Mouse (Mus musculus): ENCODE data around the gene Sf3b1. TPM values are rescaled to one million over a fixed set of nuclear protein-coding genes. Genes with fewer than 3 reads are reported as not detected.

Gene Sf3b1
- polyA plus RNA-seq, 1 experiment from 2014 or later = 413 TPM

Other genes with a start within 250 kb of the Sf3b1 start
- 15.7 and 16.6 TPM in 2 replicates for gene Ankrd44, start 101.1 kb downstream of the Sf3b1 start, polyA plus RNA-seq (2015; fragmentation: Nextera tagmentation; extraction: Ambion mirVana)
- gene Coq10b, start 25.3 kb upstream of the Sf3b1 start, polyA plus RNA-seq (2015; fragmentation: Nextera tagmentation; extraction: Ambion mirVana) = 35.0 and 36.6 TPM in 2 replicates
- 360 and 397 TPM in 2 replicates for gene Hspe1, start 60.7 kb upstream of the Sf3b1 start, polyA plus RNA-seq (2015; fragmentation: Nextera tagmentation; extraction: Ambion mirVana)
- gene Hspd1, start 60.8 kb upstream of the Sf3b1 start, polyA plus RNA-seq (2015; fragmentation: Nextera tagmentation; extraction: Ambion mirVana) = 333 and 363 TPM in 2 replicates
- gene Mob4, start 103.8 kb upstream of the Sf3b1 start, polyA plus RNA-seq (2015; fragmentation: Nextera tagmentation; extraction: Ambion mirVana) = 191 and 198 TPM in 2 replicates
- gene Rftn2, start 199.3 kb upstream of the Sf3b1 start, polyA plus RNA-seq (2015; fragmentation: Nextera tagmentation; extraction: Ambion mirVana) = 10.7 and 11.1 TPM in 2 replicates
- 3.4 and 3.8 TPM in 2 replicates for gene Mars2, start 209.7 kb upstream of the Sf3b1 start, polyA plus RNA-seq (2015; fragmentation: Nextera tagmentation; extraction: Ambion mirVana)